Mouse (Mus musculus) embryonic facial prominence, embryonic 14.5 days (tissue): ENCODE measurements around the gene Lmod1. TPM values are rescaled to one million over a fixed set of nuclear protein-coding genes. Genes with fewer than 3 reads are reported as not detected.

Experiments
- ATAC-seq: fragments of 200-750 bp; cut with Nextera tagmentation; 2 replicates; pipeline ENCODE4 v1.8.0; 2017; ENCODE audit warnings: low read depth, moderate number of reproducible peaks, moderate TSS enrichment
- DNase-seq: peaks from one replicate; pipeline ENCODE4 v3.0.0-alpha.2; 2015; ENCODE audit warnings: low spot score
- H3K27ac ChIP-seq: fragments of 300-500 bp; sonication (generic); replicated peaks from 2 replicates; pipeline ENCODE4 v1.5.1; 2014; ENCODE audit warnings: low read depth, mild to moderate bottlenecking, low read length, moderate library complexity
- H3K27me3 ChIP-seq: fragments of 300-500 bp; sonication (generic); replicated peaks from 2 replicates; pipeline ENCODE4 v1.6.1; 2014; ENCODE audit warnings: low read length; ENCODE audit not compliant: control insufficient read depth, insufficient read depth
- H3K36me3 ChIP-seq: fragments of 300-500 bp; sonication (generic); 2 replicates; pipeline ENCODE4 v1.6.1; 2014; ENCODE audit warnings: low read length, mixed read lengths; ENCODE audit not compliant: control insufficient read depth, insufficient read depth
- H3K4me1 ChIP-seq: fragments of 300-500 bp; sonication (generic); 2 replicates; pipeline ENCODE4 v1.6.1; 2014; ENCODE audit warnings: antibody characterized with exemption, low read length; ENCODE audit not compliant: control insufficient read depth, insufficient read depth
- H3K4me2 ChIP-seq: fragments of 300-500 bp; sonication (generic); 2 replicates; pipeline ENCODE4 v1.6.1; 2014; ENCODE audit warnings: low read depth, mild to moderate bottlenecking, low read length, moderate library complexity, mixed read lengths
- H3K4me3 ChIP-seq: fragments of 300-500 bp; sonication (generic); 2 replicates; pipeline ENCODE4 v1.5.1; 2014; ENCODE audit warnings: low read depth, mild to moderate bottlenecking, low read length
- H3K9ac ChIP-seq: fragments of 300-500 bp; sonication (generic); 2 replicates; pipeline ENCODE4 v1.6.1; 2014; ENCODE audit warnings: low read depth, mild to moderate bottlenecking, low read length, moderate library complexity, mixed read lengths
- H3K9me3 ChIP-seq: fragments of 300-500 bp; sonication (generic); 2 replicates; pipeline ENCODE4 v1.6.1; 2016; ENCODE audit warnings: low read length; ENCODE audit not compliant: control insufficient read depth
- WGBS: fragments of 180-500 bp; shearing (Covaris S2); extraction: QIAGEN DNeasy Blood & Tissue Kit; methylation state at CpG from one replicate; pipeline ENCODE4 v1.1.7; 2014; 5-methylcytosine and 5-hydroxymethylcytosine counted together
- polyA plus RNA-seq: library from polyadenylated mRNA; unstranded; fragments of >200 nt; fragmentation: Nextera tagmentation; extraction: Ambion mirVana; gene quantifications from 2 replicates; pipeline ENCODE4 v1.2.1, GENCODE M21; 2014

Gene Lmod1
- polyA plus RNA-seq, 1 experiment from 2014 or later: 1.4 TPM

DNA sequence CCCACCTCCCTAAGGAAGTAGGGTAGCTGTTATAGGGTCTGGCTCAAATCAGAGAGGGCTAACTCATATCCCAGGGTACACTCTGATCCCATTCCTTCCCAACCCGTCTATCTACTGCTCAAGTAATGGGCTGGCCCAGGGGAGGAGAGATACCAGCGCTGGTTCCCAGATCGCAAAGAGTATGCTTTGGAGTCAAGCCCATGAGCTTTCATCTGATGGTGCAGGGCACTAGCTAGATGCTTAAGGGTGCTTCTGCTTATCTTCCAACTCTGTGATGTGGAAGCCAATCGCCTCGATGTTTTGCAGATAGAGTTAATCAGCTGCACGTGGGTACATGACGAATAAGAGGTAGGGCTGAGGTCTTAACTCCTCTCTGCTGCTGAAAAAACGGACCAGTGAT is 43.0 kb downstream of the Lmod1 start:
- Histone ChIP-seq H3K9me3 (no peaks in the 10 kb centered on the region), H3K4me2 (no peak overlapping the region), H3K4me1 (no peaks in the 10 kb centered on the region), H3K9ac (no peak overlapping the region; the same call in 1 of the 2 replicates), H3K36me3 (no peaks in the 10 kb centered on the region), H3K4me3 (no peak overlapping the region), H3K27ac (no peak overlapping the region), H3K27me3 (no peaks in the 10 kb centered on the region)
- ATAC-seq (no peak), DNase-seq (no peak)
- 69% methylated on average over 8 of the region's 8 CpGs for WGBS

- Histone ChIP-seq H3K9me3 (no peaks in the 10 kb centered on the region), H3K36me3 (no peaks in the 10 kb centered on the region), H3K27ac (no peak overlapping the region; the same call in 1 of the 2 replicates), H3K27me3 (no peaks in the 10 kb centered on the region), H3K4me1 (no peaks in the 10 kb centered on the region), H3K9ac (peak overlapping the region; percentile 66), H3K4me3 (peak overlapping the region; percentile 48), H3K4me2 (peak overlapping the region; percentile 95)
- ATAC-seq (peak; percentile 86), DNase-seq (peak; percentile 96)
- WGBS: under 1% methylated on average over 20 of the region's 20 CpGs
Observed at GRCm38 (mm10) chr1:135368245-135368644, 43.6 kb downstream of the Lmod1 start.

DNA sequence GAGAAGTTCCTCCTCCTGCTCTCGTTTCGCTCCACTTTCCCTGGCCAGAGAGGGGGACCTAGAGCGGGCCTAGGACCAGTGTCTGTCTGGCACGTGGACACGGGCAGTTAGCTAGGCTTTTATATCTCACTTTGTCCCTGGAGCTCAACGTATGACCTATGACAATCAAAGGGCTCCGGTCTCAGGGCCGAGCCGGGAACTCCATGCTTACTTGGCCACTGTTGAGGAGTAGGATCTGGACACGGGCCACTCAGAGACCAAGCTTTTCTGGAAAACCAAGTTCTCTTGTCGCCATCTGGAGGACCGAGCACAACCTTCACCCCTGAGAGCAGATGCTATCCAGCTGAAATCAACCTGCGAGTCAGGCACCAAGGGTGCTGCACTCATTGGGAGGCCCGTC is 44.4 kb downstream of the Lmod1 start:
- H3K36me3 ChIP-seq: no peaks in the 10 kb centered on the region
- peak overlapping the region; percentile 95 for H3K4me2 ChIP-seq
- peak overlapping the region; percentile 66 for H3K9ac ChIP-seq
- ATAC-seq (no peak), DNase-seq (peak; percentile 74)
- no peaks in the 10 kb centered on the region for H3K27me3 ChIP-seq
- H3K27ac ChIP-seq: no peak overlapping the region
- 18% methylated on average over 13 of the region's 14 CpGs for WGBS
- peak overlapping the region; percentile 48 for H3K4me3 ChIP-seq
- no peaks in the 10 kb centered on the region for H3K9me3 ChIP-seq
- peaks cover 3% of the 10 kb centered on the region; the same call in 1 of the 2 replicates for H3K4me1 ChIP-seq

DNA sequence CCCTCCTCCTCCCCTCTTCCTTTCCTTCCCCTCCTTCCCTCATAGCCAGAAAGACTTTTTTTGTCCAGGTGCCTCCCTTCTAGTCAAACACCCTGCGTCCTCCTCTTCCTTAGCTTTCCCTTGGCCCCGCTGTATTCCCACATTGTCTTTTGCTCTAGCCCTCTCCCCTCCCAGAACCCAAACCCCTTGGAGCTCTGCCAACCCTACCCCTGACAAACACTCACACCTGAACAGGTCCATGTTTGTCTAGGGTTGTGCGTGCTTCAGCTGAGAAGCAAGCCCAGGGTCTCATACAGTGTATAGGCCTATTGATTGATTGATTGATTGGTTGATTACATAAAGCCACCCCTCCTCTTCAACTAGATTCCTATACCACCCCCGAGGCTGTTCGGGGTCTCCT is 44.8 kb downstream of the Lmod1 start:
- H3K9ac ChIP-seq: no peak overlapping the region
- peak overlapping the region; percentile 95 for H3K4me2 ChIP-seq
- H3K27ac ChIP-seq: no peak overlapping the region
- H3K4me1 ChIP-seq: peaks cover 7% of the 10 kb centered on the region; the same call in 1 of the 2 replicates
- ATAC-seq (no peak), DNase-seq (no peak)
- H3K4me3 ChIP-seq: no peak overlapping the region
- no peaks in the 10 kb centered on the region for H3K9me3 ChIP-seq
- H3K36me3 ChIP-seq: no peaks in the 10 kb centered on the region
- 69% methylated on average over 5 of the region's 5 CpGs for WGBS
- no peaks in the 10 kb centered on the region for H3K27me3 ChIP-seq

- H3K4me2 ChIP-seq: peak overlapping the region; percentile 15; the same call in 1 of the 2 replicates
- no peak for ATAC-seq
- 70% methylated on average over 4 of the region's 4 CpGs for WGBS
Observed at GRCm38 (mm10) chr1:135373171-135373677, 48.6 kb downstream of the Lmod1 start.

DNA sequence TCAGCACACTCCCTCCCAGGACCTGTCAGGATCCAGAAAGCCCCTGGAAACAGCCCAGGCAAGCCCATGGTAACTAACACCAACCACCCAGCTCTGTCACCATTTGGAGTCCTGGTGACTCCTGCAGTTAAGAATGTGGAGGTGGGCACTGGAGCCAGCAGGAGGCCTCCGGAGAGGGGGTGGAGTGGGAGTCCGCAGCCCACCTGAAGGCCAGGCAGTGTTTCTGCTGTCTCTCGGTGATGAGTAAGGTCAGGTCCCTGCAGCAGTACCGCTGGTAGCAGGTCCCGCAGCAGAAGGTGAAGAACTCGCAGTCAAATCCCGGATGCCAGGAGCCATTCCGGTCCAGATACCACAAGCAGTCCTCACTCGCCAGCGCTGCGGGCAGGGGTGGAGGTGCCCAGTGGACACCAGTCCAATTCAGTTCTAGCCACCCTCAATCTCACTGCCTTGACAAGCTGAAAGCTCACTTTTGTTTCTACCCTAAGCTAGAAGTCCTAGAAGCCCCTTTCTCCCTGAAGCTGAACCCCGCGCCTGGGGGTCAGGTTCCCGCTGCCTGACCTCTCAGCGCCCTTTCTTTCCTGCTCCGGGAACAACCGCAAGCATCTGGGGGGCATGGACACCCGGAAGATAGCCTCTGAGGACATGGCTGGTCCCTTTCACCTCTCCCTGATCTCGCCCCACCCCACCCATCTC is 49.7 kb downstream of the Lmod1 start:
- no peak for DNase-seq
- H3K4me3 ChIP-seq: peak overlapping the region; percentile 57

More at GRCm38 (mm10) chr1:135373171-135373677, 48.6 kb downstream of the Lmod1 start:
- Histone ChIP-seq H3K9ac (no peak overlapping the region), H3K4me1 (peaks cover 8% of the 10 kb centered on the region; the same call in 1 of the 2 replicates), H3K9me3 (no peaks in the 10 kb centered on the region), H3K27me3 (no peaks in the 10 kb centered on the region), H3K36me3 (no peaks in the 10 kb centered on the region), H3K4me3 (no peak overlapping the region), H3K27ac (no peak overlapping the region)
- DNase-seq: no peak

GRCm38 (mm10) chr1:135374868-135375581 is 50.4 kb downstream of the Lmod1 start, which contains the start of gene Shisa4:
Gene Shisa4 (minus strand): TSS chr1:135375237.
- peak within 1 kb of the TSS; percentile 87 for H3K4me2 ChIP-seq
- DNase-seq (peak; percentile 88), ATAC-seq (peak; percentile 90)
- H3K27me3 ChIP-seq: no peaks in the 10 kb centered on the region
- WGBS: 0% methylated on average over 11 of the region's 38 CpGs
- H3K4me1 ChIP-seq: peaks cover 8% of the 10 kb centered on the region; the same call in 1 of the 2 replicates
- H3K27ac ChIP-seq: no peak within 1 kb of the TSS
- no peaks in the 10 kb centered on the region for H3K9me3 ChIP-seq
- H3K36me3 ChIP-seq: no peaks in the 10 kb centered on the region
- peak within 1 kb of the TSS; percentile 74 for H3K9ac ChIP-seq
- H3K4me3 ChIP-seq: peak within 1 kb of the TSS; percentile 57

More for the DNA sequence above, 49.7 kb downstream of the Lmod1 start:
- Histone ChIP-seq H3K36me3 (no peaks in the 10 kb centered on the region), H3K9me3 (no peaks in the 10 kb centered on the region), H3K27me3 (no peaks in the 10 kb centered on the region), H3K4me1 (peaks cover 8% of the 10 kb centered on the region; the same call in 1 of the 2 replicates), H3K9ac (peak overlapping the region; percentile 74), H3K27ac (no peak overlapping the region), H3K4me2 (peak overlapping the region; percentile 87)
- ATAC-seq: no peak
- WGBS: 2% methylated on average over 19 of the region's 19 CpGs

DNA sequence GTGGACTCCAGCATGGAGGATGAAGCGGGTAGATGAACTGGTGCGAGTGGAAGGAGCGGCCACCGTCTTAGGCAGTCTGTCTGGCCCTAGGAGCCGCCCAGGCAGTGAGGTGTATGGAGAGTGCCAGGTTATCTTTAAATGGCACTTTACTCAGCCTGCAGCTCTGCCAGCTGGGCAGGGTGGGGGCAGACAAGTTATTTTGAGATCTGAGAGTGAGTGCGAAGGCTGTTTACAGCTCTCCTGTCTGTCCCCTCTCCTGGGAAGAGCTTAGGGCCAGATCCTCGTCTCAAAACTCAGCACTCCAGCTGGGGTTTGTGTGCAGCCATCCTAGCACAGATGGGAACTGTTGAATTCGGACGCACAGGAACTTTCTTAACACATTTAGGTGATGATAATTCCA is 54.0 kb downstream of the Lmod1 start:
- 61% methylated on average over 9 of the region's 9 CpGs for WGBS
- Histone ChIP-seq H3K4me3 (no peak overlapping the region), H3K27ac (no peak overlapping the region), H3K4me1 (peaks cover 8% of the 10 kb centered on the region; the same call in 1 of the 2 replicates), H3K9ac (no peak overlapping the region), H3K27me3 (no peaks in the 10 kb centered on the region), H3K4me2 (no peak overlapping the region), H3K36me3 (peaks cover 17% of the 10 kb centered on the region), H3K9me3 (no peaks in the 10 kb centered on the region)
- no peak for DNase-seq
- no peak for ATAC-seq
